Mouse (Mus musculus): ENCODE data around the gene Jpt2.

- TF ChIP-seq CTCF (IDR thresholded peaks at IDR 0.05; ENCODE audit: borderline replicate concordance, extremely low read depth, insufficient read depth, insufficient read length): no peak
- no peak for TF ChIP-seq POLR2A (IDR thresholded peaks at IDR 0.05; ENCODE audit: borderline replicate concordance, extremely low read depth, insufficient read depth, insufficient read length, poor library complexity, severe bottlenecking)
These were observed 61.3 kb downstream of the Jpt2 start for GRCm38 (mm10) chr17:24899153-24899552.

Data from brain, embryonic 14.5 days (tissue).